Mouse (Mus musculus): Measurements from ENCODE around the gene 2310046K23Rik.
"Not testable (repeated sequence)": the region's sequence is repeated elsewhere in the genome, so short reads cannot be mapped to it uniquely, and the experiment has no call there.

2310046K23Rik gene

DNA sequence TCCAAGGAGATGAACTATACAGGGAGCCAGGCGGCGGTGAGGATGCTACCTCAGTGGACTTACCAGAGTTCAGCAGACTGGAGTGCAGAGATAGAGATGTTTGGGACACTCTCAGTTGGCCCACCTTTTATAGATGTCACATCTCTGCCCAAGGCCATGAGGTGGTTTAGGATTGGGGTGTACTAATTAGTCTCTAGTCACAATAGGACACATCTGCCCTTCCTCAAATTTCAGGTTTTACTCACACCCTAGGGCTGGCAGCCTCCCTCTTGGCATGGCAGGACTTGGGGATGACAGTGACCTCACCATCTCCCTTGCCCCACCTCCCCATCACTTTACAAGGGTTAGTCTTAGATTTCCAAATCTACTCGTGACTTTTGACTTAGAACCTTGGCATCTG is at the start of gene 2310046K23Rik:
Gene 2310046K23Rik (minus strand): TSS at position 101 of the 400 bp plus-strand sequence.
- no peak for DNase-seq (ENCODE audit: low spot score in 2 of 2)

DNA sequence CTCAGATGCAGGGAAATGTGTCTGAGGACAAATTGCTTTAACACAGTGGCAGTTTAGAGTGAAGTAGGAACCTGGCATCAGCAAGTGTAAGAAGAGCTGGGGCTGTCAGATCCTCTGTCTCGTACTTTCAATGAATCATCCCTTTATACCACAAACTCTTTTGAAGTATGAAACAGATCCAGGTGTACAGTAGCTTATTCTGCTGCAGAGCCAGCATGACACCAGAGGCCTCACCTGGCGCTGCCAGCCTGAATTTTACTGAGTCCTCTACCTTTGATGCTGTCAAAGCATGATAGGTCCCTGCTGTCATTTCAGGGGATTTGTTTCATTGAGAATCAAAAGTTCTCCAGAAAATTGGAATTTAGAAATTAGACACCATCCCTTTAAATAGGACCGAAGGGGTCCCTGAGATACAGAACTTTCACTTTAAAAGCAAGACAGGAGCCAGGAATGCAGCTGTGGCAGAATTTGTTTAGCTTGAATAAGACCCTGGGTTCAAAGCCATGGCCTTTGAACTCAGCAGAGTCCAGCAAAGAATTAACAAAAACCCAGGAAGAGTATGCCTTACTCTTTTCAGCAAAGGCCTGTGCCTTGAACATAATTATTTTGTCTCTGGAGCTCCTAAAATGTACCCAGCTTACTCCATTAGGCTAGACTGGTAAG is 49.0 kb upstream of the 2310046K23Rik start:
- no peak for DNase-seq (ENCODE audit: low spot score in 2 of 2)

DNA sequence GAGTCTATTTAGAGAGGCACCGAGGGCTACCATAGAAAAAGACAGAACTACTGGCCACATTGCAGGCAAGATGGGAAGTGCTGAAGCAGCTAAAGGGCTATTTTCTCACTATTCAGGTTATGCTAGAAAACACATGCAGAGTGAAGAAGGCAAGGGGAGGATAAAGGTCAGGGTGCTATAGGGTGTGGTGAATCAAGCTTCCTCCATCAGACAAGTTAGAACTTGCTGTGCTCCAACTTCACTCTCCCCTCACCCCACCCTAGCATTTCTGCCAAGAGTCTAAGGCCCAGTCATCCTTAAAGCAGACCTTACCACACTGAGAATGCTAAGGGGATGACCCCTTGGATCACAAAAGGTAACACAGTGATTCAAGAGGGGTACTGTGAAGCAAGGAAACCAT is 45.2 kb upstream of the 2310046K23Rik start:
- DNase-seq (ENCODE audit: low spot score in 2 of 2): no peak

DNA sequence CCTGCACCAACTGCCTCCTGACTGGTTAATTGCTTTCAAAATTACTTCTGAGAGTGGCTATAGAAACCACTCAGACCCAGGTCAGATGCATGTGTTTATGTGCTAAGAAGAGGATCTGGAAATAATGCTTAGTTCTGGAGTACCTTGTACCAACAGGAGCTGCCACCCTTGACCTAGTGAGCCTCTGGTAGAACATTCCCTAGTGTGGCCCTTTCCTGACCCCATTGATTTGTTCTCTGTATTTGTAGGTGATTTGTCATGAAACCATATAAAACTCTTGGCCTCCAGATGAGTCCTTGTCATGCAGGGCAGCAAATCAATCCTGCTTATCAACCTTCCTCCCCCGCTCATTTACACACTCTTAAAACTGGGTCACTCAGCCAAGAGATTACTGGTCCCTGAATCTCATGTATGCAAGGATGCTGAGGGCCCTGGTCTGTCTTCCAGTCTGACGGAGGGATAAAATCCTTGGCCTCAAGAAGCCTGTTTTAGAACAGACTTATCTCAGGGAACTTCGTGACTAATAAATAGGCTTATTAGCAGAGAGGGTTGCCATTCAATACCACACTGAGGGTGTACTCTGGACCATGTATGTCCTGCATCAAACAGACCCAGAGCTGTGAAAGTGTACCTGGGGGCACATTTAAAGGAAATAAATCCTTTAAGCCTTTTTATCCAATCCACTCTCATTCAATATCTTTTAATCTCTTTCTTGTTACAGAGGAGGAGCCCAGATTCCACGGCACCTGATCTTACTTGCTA is 44.5 kb upstream of the 2310046K23Rik start:
- no peak for DNase-seq (ENCODE audit: low spot score in 2 of 2)

DNA sequence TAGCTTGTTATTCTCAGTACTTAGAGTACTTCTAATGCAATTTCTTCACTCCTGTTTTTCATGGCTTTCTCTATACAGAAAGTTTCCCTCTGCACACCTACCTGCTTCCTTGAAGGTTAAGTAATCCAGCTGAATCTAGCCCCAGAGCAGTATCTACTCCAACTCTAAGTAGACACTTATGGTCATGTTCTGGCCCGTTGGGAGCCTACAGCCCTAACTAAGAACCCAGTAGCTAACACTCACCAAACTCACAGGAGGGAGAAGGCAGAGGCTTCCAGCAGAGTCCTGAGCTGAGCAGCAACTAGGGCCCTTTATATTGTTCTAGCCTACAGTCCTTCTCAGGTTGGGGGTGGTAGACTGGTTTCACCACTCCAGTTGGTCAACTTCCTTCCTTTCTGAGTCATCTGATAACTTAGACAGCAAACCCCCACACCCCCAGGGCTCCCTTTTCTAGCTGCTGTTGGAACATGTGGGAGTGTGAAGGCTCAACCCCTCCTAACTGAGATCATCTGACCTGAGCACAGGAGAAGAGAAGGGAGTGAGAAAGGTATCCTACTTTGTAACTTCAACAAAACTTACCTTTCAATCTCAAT is 39.2 kb upstream of the 2310046K23Rik start, which contains the start of gene Ivl:
Gene Ivl (minus strand): TSS at position 287 of the 593 bp plus-strand sequence.
- no peak for DNase-seq (ENCODE audit: low spot score in 2 of 2)

DNA sequence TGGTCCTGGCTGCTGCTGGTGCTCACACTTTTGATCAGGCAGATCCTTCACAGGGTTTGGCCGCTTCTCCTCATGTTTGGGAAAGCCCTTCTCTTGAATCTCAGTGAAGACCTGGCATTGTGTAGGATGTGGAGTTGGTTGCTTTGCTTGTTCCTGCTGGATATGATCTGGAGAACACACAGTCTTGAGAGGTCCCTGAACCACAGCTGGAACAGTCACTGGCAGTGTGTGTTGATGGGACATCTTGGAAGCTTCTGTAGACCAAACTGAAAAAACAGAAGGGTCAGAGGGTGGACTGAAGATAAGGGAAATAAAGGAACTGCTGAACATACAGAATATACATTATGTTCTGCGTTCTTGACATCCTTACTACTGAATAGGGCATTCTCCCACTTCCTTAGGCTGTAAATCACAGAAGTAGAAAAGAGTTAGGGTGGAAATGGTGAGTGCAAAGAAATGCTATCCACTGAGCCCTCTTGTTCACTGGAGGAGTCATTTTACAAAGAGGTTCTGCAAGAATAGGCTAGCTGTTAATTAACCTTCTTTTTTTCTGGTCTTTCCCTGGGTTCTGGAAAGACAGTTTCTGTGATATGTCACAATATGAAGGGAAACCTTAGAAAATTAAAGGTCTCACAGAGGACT is 38.3 kb upstream of the 2310046K23Rik start:
- DNase-seq (ENCODE audit: low spot score in 2 of 2): no peak

DNA sequence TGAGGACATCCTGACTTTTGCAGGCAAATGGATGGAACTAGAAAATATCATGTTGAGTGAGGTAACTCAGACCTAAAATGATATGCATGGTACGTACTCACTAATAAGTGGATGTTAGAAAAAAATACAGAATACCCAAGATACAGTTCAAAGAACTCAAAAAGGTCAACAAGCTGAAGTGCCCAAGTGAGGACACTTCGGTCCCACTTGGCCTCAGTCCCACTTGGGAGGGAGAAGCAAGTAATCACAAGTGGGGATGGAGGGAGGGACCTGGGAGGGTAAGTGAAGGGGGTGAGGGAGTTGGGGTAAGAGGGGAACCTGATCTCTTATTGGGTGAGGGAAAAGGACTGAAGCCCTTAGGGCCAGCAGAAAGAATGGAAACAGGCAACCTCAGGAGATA is 34.4 kb upstream of the 2310046K23Rik start:
- DNase-seq (ENCODE audit: low spot score in 2 of 2): no peak

DNA sequence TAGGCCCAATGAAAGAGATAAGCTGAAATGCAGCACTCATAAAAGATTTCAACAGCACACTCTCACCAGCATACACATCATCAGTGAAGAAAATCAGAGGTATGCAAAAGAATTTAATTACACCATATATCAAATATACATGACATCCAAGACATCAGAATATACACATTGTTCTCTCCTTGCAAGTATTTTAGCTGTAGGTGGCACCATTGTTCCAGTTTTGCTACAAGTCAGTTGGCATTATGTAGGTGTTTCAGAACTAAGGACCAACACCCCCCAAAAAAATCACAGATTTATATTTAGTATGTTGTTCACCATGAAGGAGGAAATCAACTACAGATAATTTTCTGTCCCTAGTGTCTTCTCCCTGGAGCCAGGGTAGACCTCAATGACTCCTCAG is 31.1 kb upstream of the 2310046K23Rik start:
- DNase-seq (ENCODE audit: low spot score in 2 of 2): no peak

DNA sequence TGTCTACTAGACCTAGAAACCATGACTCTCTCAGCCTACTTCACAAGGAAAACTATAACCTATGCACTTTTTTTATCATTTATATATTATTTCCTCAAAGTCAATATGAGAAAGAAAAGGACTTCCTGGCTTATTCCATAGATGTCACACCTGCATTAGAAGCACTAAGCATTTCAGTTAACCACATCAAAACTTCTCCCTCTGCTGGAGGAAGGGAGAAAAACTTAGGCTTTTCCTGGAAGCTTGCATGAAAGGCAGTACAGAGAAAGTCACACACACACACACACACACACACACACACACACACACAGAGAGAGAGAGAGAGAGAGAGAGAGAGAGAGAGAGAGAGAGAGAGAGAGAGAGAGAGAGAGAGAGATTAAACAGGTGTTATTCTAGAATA is 22.0 kb downstream of the 2310046K23Rik start:
- DNase-seq (ENCODE audit: low spot score in 2 of 2): no peak

DNA sequence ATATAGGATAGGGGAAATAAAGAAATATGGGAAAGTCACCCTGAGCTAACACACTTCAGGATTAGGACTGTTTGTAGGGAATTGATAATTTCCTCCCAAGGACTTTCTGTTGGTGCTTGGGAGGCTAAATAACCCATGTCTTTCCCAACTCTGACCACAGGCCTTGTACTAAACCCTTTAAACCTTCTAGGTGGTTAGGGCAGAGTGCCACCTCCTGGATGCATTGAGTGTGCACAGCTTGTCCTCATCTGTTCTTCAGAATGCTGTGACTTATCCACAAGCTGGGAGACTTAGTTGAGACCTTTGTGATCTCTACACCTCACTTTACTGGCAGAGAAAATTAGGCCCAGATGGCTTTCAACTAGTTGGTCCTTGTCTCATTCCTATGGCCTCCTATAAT is 23.5 kb downstream of the 2310046K23Rik start:
- DNase-seq (ENCODE audit: low spot score in 2 of 2): no peak

DNA sequence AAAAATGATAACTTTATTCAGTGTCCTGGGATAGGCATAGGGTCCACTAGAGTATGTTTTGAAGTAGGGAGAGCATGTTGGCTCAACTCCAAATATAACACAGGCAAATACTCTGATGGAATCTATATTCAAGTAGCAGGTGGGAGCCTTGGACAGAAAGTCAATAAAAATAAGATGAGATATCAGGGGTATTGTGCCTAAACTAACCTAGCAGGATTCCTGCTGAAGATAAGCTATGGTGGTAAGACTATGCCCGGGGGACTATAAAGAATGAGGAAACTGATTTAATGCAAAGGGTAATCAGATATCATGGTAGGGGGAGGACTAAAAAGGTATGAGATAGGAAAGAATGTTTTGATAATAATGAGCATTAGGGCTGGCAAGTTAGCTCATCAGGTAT is 26.1 kb downstream of the 2310046K23Rik start:
- DNase-seq (ENCODE audit: low spot score in 2 of 2): no peak

DNA sequence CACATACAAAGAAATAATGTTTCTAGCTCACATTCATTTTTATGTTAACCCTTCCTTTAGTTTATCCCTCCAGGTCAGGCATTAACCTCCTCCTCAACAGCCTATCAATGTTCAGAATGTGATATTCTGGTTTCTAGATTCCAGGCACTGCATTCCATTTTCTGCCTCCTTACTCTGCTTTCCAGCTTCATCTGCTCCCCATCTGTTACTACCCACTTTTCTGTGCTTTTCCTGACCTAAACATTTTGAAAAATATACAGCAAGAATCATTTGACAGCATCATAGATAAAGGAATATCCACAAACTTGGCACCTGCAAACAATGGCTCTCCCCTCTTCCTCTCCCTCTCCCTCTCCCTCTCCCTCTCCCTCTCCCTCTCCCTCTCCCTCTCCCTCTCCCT is 30.8 kb downstream of the 2310046K23Rik start:
- no peak for DNase-seq (ENCODE audit: low spot score in 2 of 2)

DNA sequence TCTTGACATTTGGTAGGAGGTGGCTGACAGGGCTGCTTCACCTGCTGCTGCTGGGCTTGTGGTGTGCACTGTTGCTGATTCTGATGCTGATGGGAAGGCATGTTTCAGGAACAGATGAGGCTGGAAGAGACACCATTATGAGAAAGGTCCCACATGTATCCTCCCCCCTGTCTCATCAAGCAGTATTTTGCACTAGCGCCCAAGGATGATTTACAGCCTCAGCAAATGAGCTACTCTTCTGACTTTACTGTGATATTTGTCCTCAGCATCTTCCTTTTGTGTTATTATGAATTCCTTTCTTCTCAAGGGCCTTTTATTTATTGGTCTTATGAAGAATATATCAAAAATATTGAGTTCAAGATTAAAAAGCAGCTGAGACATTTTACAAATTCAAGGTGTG is 33.9 kb downstream of the 2310046K23Rik start, which contains the start of gene Sprr4:
Gene Sprr4 (minus strand): TSS at position 101 of the 400 bp plus-strand sequence.
- no peak for DNase-seq (ENCODE audit: low spot score in 2 of 2)

DNA sequence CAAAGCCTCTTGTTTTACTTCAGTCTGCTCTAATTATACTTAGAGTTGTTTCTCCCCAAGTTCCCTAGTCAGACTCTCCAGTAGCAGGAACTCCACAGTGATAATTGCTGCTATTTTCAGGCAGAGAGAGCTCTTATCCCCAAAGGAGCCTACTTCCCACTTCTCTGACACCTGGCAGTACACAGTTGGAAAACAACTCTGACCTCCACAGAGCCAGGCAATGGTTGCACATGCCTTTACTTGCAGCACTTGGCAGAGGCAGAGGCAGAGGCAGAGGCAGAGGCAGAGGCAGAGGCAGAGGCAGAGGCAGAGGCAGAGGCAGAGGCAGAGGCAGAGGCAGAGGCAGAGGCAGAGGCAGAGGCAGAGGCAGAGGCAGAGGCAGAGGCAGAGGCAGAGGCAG is 44.0 kb downstream of the 2310046K23Rik start:
- not testable (repeated sequence) for DNase-seq (ENCODE audit: low spot score in 2 of 2)

DNA sequence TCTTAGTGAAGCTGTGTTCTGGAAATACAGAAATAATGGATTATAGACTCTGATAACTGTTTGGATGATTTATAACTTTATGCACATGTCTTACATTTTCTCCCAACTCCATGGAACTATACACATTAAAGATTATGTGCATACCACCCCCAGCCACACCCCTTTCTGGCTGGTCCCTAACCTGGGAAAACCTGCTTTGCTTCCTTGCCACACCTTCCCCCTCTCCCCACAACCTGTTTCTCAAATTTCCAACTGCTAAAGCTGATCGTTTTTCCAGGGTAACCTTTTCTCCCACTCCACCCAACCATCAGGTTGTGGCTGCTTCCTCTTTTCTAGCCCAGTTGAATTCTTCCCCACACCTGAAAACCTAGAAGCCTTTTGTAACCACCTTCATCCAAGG is 48.0 kb downstream of the 2310046K23Rik start:
- DNase-seq (ENCODE audit: low spot score in 2 of 2): no peak

DNA sequence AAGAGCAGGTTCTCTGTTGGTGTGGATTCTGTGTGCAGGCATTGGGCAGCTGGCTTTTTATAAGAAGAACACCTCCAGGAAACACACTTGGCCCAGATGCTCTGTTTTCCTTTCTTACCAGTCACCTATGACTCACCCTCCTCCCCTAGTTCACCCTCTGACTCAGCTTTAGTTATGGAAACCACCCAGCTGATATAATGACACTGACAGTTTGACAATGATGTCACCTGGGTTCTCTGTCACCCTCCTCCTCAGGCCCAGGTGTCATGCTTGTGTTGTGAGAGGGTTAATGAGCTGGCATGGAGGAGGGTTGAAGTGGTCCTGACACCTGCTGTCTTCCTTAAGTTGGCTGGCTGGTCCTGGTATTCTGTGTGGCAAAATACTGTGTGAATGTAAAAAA is 48.4 kb downstream of the 2310046K23Rik start, which contains the start of gene Sprr1a:
Gene Sprr1a (minus strand): TSS at position 33 of the 400 bp plus-strand sequence.
- DNase-seq (ENCODE audit: low spot score in 2 of 2): no peak

Measured in spleen, postnatal 10 days (tissue).